Comparison of ENCODE assay signal across 8 mouse cellular contexts in the genomic region with DNA sequence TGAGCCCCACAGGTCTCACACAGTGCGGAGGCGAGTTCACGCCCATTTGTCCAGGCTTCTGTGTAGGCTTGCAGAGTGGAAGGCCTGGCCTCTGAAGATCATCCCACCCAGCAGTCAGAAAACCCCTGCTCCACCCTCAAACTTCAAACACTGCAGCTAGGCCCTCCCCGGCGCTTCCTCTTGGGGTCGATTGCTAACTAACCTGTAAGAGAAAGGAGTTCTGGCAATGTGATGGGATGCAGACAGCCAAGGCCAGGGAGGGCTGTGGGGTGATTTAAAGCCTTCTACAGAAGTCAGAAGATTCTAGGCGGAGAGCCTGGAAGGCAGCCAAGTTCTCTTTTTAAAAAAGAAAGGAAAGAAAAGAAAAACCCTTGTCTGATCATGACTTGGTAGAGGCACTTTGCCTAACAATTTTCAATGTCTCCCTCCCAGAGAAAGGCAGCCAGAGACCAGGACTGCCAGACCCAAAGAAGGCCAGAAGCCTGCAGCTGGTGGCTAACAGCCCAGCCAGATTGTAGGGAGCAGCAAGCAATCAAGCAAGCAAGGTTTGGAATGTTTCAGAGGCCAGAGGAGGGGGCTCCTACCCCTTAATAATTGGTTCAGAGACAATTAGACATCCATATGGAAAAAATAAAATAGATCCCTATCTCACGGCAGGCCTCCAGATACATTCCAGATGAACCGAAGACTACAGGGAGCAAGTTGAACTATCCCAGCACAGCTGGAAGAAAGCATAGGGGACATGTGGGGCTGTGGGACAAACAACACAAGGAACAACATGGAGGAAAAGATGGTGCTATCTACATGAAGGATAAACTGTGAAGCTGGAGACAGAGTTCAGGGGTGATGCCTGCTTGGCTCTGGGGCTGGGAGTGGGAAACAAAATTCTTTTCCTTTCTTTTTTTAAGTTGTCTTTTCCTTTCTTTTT. TPM values are rescaled to one million over a fixed set of nuclear protein-coding genes. Genes with fewer than 3 reads are reported as not detected.
DNase-seq lines count a peak whose midpoint lies in the region; ATAC-seq lines count a peak whose summit lies in the region.

No protein-coding gene starts in this region.

- peak overlapping the region; percentile 5 for H3K9ac ChIP-seq in lung, embryonic 15.5 days
- peak overlapping the region; percentile 47 for H3K9ac ChIP-seq in embryonic facial prominence, embryonic 13.5 days
- H3K9ac ChIP-seq in neural tube, embryonic 14.5 days (replicated peaks; ENCODE audit: low read depth, low read length), result no peak overlapping the region

- intact Hi-C loops in heart, postnatal 10 days (cut with DNase I), result no loop called here

- H3K4me3 ChIP-seq in lung, embryonic 15.5 days, result no peak overlapping the region
- 0 out of 2 replicates have a peak overlapping the region, but pooled peaks have one; percentile 12 for H3K4me3 ChIP-seq in embryonic facial prominence, embryonic 13.5 days
- no peak overlapping the region for H3K4me3 ChIP-seq in neural tube, embryonic 14.5 days (ENCODE audit: low read depth, low read length)

- peak overlapping the region; percentile 75 for H3K27ac ChIP-seq in lung, embryonic 15.5 days
- H3K27ac ChIP-seq in embryonic facial prominence, embryonic 13.5 days, result peak overlapping the region; percentile 92
- H3K27ac ChIP-seq in neural tube, embryonic 14.5 days (ENCODE audit: low read depth, low read length), result peak overlapping the region; percentile 48; the same call in 1 of the 2 replicates

- 0 out of 2 replicates have a peak, but pooled peaks cover 13% of the 10 kb centered on the region for H3K4me1 ChIP-seq in lung, embryonic 15.5 days
- H3K4me1 ChIP-seq in embryonic facial prominence, embryonic 13.5 days, result peaks cover 20% of the 10 kb centered on the region
- H3K4me1 ChIP-seq in neural tube, embryonic 14.5 days (ENCODE audit: control insufficient read depth, insufficient read depth, low read length), result peaks cover 4% of the 10 kb centered on the region; the same call in 1 of the 2 replicates

- no peaks in the 10 kb centered on the region for H3K36me3 ChIP-seq in lung, embryonic 15.5 days
- no peaks in the 10 kb centered on the region for H3K36me3 ChIP-seq in embryonic facial prominence, embryonic 13.5 days
- no peaks in the 10 kb centered on the region for H3K36me3 ChIP-seq in neural tube, embryonic 14.5 days (ENCODE audit: control insufficient read depth, insufficient read depth, low read length)

- no peaks in the 10 kb centered on the region for H3K27me3 ChIP-seq in lung, embryonic 15.5 days
- H3K27me3 ChIP-seq in embryonic facial prominence, embryonic 13.5 days, result no peaks in the 10 kb centered on the region
- no peaks in the 10 kb centered on the region for H3K27me3 ChIP-seq in neural tube, embryonic 14.5 days (ENCODE audit: control insufficient read depth, insufficient read depth, low read length)

- peak; percentile 55; the same call in 1 of the 2 replicates for ATAC-seq in lung, embryonic 15.5 days (ENCODE audit: borderline replicate concordance, extremely low read depth, low FRiP score, low TSS enrichment)
- ATAC-seq in embryonic facial prominence, embryonic 13.5 days (ENCODE audit: insufficient number of reproducible peaks, insufficient read depth, low FRiP score, low TSS enrichment, low read depth), result 0 out of 2 replicates have a peak, but pooled peaks have one; percentile 26
- no peak; the same call in 1 of the 2 replicates for ATAC-seq in neural tube, embryonic 14.5 days (ENCODE audit: low read depth)

- no peak overlapping the region for H3K4me2 ChIP-seq in lung, embryonic 15.5 days
- peak overlapping the region; percentile 29 for H3K4me2 ChIP-seq in embryonic facial prominence, embryonic 13.5 days
- H3K4me2 ChIP-seq in neural tube, embryonic 14.5 days (ENCODE audit: low read depth, low read length), result no peak overlapping the region

- WGBS in lung, embryonic 15.5 days, result 32% methylated on average over 9 of the region's 9 CpGs
- 13% methylated on average over 9 of the region's 9 CpGs for WGBS in embryonic facial prominence, embryonic 13.5 days
- WGBS in neural tube, embryonic 14.5 days, result 31% methylated on average over 9 of the region's 9 CpGs

- no peak for DNase-seq in lung, adult 18-20 months
- peak; percentile 68 to 69 for DNase-seq in heart, postnatal 10 days
- no peak for DNase-seq in c-Kit-positive CD71-positive TER-119-positive erythroid progenitor cells, embryonic 14.5 days (ENCODE audit: low spot score)
- no peak for DNase-seq in left cerebral cortex, adult 8-10 months (ENCODE audit: low spot score in 2 of 2)
- DNase-seq in cerebellum, adult 11 months, result no peak

- no peaks in the 10 kb centered on the region for H3K9me3 ChIP-seq in lung, embryonic 15.5 days
- no peaks in the 10 kb centered on the region for H3K9me3 ChIP-seq in embryonic facial prominence, embryonic 13.5 days
- no peaks in the 10 kb centered on the region for H3K9me3 ChIP-seq in neural tube, embryonic 14.5 days (ENCODE audit: control insufficient read depth, low read length)

RNA-seq across cellular contexts. Expression of gene Tubg2, which starts 6.3 kb away (rescaled TPM):
- polyA plus RNA-seq in lung, embryonic 15.5 days (2015; fragmentation: Nextera tagmentation; extraction: Ambion mirVana), result 3.5 and 3.6 TPM in 2 replicates
- polyA plus RNA-seq in embryonic facial prominence, embryonic 13.5 days (2015; fragmentation: Nextera tagmentation; extraction: Ambion mirVana), result 12.6 and 12.9 TPM in 2 replicates
- 1 to 10 TPM; 3.4 to 3.5 TPM for total RNA-seq in heart, postnatal 10 days (2021)
- polyA plus RNA-seq in neural tube, embryonic 14.5 days (2014; fragmentation: Nextera tagmentation; extraction: Ambion mirVana), result 48.5 and 62.6 TPM in 2 replicates
- 10 to 100 TPM; 53.1 to 58.8 (median 56.7) TPM for total RNA-seq in left cerebral cortex, adult 8-10 months (2022)

RNA-seq across cellular contexts. Expression of gene Cntnap1, which starts 20.9 kb away (rescaled TPM):
- polyA plus RNA-seq in lung, embryonic 15.5 days (2015; fragmentation: Nextera tagmentation; extraction: Ambion mirVana), result 1.1 and 1.4 TPM in 2 replicates
- 0.50 and 1.2 TPM in 2 replicates for polyA plus RNA-seq in embryonic facial prominence, embryonic 13.5 days (2015; fragmentation: Nextera tagmentation; extraction: Ambion mirVana)
- total RNA-seq in heart, postnatal 10 days (2021), result 1 to 10 TPM; 1.8 to 2.1 TPM
- polyA plus RNA-seq in neural tube, embryonic 14.5 days (2014; fragmentation: Nextera tagmentation; extraction: Ambion mirVana), result 7.5 and 8.3 TPM in 2 replicates
- total RNA-seq in left cerebral cortex, adult 8-10 months (2022), result 100 to 1,000 TPM; 173 to 184 (median 176) TPM

RNA-seq across cellular contexts. Expression of gene Plekhh3, which starts 21.7 kb away (rescaled TPM):
- polyA plus RNA-seq in lung, embryonic 15.5 days (2015; fragmentation: Nextera tagmentation; extraction: Ambion mirVana), result 19.8 and 19.9 TPM in 2 replicates
- polyA plus RNA-seq in embryonic facial prominence, embryonic 13.5 days (2015; fragmentation: Nextera tagmentation; extraction: Ambion mirVana), result 9.7 and 10.2 TPM in 2 replicates
- total RNA-seq in heart, postnatal 10 days (2021), result 10 to 100 TPM; 23.6 to 28.3 TPM
- 7.2 and 10.5 TPM in 2 replicates for polyA plus RNA-seq in neural tube, embryonic 14.5 days (2014; fragmentation: Nextera tagmentation; extraction: Ambion mirVana)
- total RNA-seq in left cerebral cortex, adult 8-10 months (2022), result 10 to 100 TPM; 13.5 to 15.9 (median 15.3) TPM

RNA-seq across cellular contexts. Expression of gene Ccr10, which starts 25.8 kb away (rescaled TPM):
- polyA plus RNA-seq in lung, embryonic 15.5 days (2015; fragmentation: Nextera tagmentation; extraction: Ambion mirVana), result 0.24 and 0.55 TPM in 2 replicates
- polyA plus RNA-seq in embryonic facial prominence, embryonic 13.5 days (2015; fragmentation: Nextera tagmentation; extraction: Ambion mirVana), result 0.15 and 0.27 TPM in 2 replicates
- under 1 TPM; 0.14 to 0.20 TPM for total RNA-seq in heart, postnatal 10 days (2021)
- polyA plus RNA-seq in neural tube, embryonic 14.5 days (2014; fragmentation: Nextera tagmentation; extraction: Ambion mirVana), result 0.12 and 0.30 TPM in 2 replicates
- total RNA-seq in left cerebral cortex, adult 8-10 months (2022), result under 1 TPM in 2 of 4 experiments, not detected in 2; 0.18 to 0.34 TPM

RNA-seq across cellular contexts. Expression of gene Tubg1, which starts 29.7 kb away (rescaled TPM):
- 89.6 and 90.6 TPM in 2 replicates for polyA plus RNA-seq in lung, embryonic 15.5 days (2015; fragmentation: Nextera tagmentation; extraction: Ambion mirVana)
- polyA plus RNA-seq in embryonic facial prominence, embryonic 13.5 days (2015; fragmentation: Nextera tagmentation; extraction: Ambion mirVana), result 69.7 and 77.2 TPM in 2 replicates
- total RNA-seq in heart, postnatal 10 days (2021), result 10 to 100 TPM; 27.0 to 31.1 TPM
- polyA plus RNA-seq in neural tube, embryonic 14.5 days (2014; fragmentation: Nextera tagmentation; extraction: Ambion mirVana), result 63.3 and 63.7 TPM in 2 replicates
- total RNA-seq in left cerebral cortex, adult 8-10 months (2022), result 10 to 100 TPM; 47.1 to 49.2 (median 47.9) TPM

Comparison
In these comparisons a context has a peak if more than half of its experiments do, and no peak if none do; other contexts are left out.
1. DNase-seq: peak in heart, postnatal 10 days (2 of 2); none in lung, adult 18-20 months (0 of 2), c-Kit-positive CD71-positive TER-119-positive erythroid progenitor cells, embryonic 14.5 days (single experiment), left cerebral cortex, adult 8-10 months (0 of 2) and cerebellum, adult 11 months (single experiment).
2. Peak in every context shown above with its lines, with median percentiles within 50 percentile points of each other: H3K27ac ChIP-seq.